Mouse (Mus musculus): ENCODE data around the gene Tmem108.

The Tmem108 gene

DNA sequence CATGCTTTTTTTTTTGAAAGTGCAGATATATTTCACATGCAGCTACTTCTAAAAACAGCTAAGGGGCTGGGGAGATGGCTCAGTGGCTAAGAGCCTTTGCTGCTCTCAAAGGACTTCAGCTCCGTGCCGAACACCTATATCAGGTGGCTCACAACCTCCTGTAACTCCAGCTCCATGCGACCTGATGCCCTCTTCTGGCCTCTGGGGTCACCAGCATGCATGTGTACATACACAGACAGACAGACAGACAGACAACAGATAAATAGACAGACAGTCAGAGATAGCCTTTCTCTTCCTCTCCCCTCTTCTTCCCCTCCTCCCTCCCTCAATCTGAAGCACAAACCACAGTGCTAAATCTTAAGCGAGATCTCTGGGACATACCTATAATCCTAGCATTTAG lies 181.5 kb downstream of the Tmem108 start:
- DNase-seq, result peak; percentile 56

DNA sequence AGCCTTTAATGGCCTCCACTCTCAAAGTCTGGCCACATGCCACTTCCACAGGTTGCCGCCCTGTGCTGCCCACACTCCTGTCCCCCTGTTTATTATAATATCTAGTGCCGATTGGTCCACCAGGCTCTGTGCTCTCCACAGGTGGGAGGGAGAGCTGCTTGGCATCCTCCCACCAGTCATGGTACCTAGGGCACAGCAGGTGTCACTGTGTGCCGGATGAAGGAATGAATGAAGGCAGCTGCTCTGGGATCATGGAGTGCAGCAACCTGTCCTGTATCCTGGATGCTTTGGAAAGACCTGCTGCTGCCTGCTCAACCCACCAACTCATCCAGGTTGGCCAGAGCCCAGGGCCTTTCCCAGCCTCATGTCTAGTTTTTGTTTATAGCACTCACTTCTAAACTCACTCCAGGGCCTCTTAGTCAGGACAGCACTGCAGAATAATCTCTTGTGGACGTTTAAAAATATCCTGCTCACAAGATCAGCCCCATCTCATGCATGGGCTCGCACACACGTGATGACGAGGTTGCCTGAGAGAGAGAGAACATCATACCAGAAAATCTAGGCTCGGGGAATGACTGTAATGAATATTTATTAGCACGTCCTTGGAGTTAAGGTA lies 182.1 kb downstream of the Tmem108 start:
- DNase-seq, result peak; percentile 98

DNA sequence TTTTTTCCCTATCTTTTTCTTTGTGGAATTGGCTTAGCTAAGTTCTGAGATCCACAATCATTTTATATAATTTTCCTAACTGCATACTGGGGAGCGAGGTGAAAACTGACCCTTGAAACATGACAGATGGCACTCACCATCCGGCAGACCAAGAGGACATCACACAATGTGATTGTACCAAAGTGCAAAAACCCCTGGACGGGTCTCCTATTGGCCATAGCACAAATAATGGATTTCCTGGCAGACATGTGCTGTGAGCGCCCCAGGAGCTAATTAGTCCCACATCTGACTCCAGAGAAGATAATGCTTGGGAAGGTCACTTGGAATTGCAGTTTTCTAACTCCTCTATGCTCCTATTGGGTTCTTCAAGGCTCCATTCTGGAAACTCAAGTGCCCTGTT lies 183.9 kb downstream of the Tmem108 start:
- peak; percentile 68 for DNase-seq

DNA sequence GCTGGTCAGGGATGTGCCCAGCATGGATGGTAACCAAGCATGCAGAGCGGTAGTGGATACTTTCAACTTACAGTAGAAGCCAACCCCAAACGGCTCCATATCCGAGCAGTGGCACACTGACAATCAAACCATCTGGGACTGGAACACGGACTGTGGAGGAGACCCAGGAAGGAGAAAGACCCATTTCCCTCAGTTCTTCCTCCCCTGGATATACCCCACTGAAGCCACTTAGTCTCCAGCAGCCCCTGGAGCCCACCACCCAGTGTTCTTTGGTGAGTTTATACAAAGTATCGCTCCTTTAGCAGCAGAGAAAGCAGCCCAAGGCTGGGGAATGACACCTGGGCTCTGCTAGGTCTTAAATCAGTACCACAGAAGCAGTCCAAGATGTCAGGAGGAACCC lies 184.5 kb downstream of the Tmem108 start:
- no peak for DNase-seq

DNA sequence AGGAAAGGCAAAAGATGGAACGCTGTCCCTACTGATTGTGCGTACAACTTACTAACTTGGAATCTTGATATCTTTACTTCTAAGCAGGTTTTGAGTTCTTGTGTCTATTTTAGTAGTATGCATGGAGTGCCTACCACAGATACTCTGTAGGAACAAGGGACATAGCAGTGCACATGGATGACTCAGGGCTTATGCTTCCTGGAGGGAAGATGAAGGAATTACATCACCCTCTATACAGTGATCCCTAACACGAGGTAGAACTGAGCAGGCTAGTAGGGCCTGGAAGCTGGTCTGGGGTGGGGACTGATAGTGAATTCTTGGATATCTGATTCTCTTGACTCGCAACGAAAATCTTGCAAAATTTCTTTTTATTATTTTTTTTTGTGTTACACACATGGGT lies 185.7 kb downstream of the Tmem108 start:
- no peak for DNase-seq

DNA sequence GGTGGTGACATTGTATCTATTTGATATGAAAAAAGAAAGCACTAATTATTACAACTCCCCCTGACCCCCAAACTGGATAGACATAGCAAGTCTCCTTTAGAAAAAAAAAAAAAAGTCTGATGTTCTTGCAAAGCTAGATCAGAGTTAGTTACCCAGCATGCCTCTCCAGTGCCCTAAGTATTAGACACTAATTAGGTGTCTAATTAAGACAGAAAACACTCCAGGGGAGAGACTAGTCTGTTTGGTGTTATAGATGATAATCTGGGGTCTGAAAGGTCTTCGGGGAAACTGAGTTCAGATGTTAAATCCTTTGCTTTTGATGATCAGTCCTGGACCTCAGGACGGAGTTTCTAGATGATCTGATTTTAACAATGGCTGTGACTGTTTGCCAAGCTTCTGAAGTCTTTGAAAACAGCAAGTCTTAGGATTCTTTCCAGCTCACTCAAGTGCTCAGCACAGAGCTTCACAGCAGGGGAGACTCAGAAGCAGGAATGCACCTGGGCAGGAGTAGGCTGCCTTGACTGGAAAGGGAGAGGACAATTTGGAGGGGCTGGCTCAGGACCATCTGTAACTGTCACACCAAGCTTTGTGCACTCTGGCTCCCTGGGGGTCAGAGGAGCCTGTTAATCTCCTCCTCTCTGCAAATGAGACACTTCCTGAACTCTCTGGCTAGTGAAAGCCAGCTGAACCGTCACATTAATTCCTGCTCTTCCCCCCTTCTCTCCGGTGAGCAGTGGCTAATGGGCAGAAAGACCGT lies 187.5 kb downstream of the Tmem108 start:
- DNase-seq, result peak; percentile 87

DNA sequence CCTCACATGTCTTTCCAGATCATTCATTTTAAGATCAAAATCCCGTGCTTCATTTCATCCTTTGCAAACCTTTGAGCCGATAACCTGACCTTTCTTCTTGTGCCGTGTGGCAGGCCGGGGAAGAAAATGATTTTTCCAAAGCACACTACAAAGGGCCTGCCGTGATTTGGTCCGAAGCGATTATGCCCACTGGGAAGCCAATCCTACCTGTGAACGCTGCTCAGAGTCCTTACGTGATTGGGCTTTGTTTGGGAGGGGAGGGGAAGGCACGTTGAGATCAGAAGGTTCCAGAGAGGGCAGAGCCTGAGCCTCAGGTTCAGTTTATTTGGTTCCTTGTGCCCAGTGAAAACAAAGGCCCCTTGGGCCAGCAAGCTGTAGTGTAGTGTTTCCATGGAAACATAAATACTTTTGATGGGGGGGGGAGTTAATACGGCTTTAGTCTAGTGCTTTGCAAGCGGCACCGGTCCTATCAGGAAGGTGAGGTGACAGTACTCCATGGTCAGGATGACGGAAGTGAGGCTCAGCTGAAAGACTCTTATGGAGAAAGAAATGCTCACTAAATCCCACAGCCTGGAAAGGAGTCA lies 191.4 kb downstream of the Tmem108 start:
- no peak for DNase-seq

DNA sequence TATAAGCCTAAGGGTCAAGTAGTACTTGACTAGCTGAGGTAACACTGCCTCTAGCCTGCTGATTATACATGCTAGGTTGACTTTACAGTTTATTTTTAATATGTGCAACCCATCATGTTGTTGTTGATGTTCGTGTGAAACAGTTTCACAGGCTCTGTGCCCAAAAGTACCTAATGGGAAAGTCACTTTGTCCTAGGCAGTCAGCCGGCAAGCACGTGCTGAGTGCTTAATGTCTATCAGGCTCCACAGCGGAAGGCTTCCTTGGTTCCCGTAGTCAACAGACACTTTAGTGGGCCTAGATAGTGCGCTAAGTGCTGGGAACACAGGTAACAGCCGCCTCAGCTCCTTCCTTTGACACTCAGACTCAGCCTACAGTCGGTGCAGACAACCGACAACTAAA lies 192.7 kb downstream of the Tmem108 start:
- DNase-seq, result no peak

DNA sequence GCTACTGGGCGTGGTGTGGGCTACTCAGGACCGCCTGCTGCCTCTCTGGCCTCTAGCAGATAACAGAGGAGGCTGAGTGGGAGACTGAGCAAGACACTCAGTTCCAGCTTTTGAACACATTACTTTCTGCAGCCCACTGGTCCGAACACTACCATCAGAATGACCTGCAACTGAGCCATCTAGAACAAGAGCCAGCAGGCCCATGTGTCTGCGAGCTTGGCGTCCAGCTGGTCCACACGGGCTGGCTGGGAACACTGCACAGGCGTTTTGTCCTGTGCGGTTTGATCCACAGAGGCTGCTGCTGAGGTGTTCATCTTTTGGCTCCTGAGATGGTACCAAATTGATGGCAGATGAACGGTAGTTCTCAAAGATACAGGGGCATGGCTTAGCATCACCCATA lies 196.5 kb downstream of the Tmem108 start:
- DNase-seq, result peak; percentile 74

DNA sequence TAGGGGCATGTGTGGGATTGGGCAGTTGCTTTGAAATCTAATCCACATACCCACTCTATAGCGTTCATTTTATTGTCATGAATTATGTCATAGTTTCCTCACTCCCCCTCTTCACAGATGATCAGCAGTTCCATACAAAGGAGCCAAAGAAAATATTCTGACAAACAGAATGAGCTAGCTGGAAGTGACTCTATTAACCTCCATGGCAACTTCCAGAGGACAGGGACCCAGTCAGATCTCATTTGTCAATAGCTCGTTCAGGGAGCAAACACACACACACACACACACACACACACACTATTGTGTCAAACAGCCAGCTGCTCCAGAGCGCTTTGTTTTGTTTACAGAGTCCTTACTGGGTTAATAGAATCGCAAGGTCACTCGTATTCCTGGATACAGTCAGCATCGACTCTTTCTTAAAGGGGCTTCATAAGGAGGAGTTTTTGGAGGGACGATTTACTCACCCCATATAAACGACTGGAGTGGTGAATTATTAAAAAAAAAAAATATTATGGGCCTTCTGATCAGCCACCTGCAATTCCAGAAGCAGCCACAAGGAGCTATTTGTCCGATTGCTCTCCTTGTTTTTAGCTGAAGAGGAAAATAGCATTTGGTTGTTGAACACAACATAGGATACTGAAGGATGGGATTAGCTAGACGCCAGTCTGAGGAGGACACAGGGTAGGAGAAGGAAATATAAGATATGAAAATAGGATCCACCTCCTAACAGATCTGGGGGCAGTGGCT lies 197.6 kb downstream of the Tmem108 start:
- DNase-seq, result no peak

DNA sequence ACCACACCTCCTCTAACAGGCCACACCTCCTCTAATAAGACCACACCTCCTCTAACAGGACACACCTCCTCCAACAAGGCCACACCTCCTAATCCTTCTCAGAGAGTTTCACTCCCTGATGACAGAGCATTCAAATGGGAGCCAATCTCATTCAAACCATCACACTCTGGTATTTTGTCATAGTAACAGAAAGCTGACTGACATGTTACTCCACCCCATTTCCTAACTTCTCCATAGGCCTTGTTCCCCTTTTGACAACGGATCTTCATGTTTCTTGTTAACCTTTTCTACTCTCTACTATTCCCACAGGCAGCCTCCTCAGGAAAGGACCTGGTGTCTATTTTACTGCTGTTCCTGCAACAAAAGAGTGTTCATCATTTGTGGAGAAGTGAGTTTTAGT lies 199.6 kb downstream of the Tmem108 start:
- DNase-seq, result no peak

DNA sequence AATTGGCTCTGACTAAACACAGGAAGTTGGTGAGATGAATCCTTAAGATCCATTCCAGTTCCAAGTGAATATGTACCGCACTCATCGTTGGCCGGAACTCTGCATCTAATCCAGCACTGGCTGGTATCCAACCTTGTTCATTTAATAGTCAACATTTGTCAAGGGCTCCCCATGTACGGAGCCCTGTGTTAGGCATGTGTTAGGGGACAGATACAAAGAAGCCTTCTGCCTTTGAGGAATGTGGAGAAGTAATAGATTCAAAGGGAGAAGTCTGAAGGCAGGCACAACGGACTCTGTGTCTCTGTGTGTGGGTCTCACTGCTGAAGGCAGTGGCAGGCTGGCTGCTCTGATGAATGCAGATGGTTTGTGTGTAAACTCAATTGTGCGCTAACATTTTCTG lies 202.9 kb downstream of the Tmem108 start:
- no peak for DNase-seq

DNA sequence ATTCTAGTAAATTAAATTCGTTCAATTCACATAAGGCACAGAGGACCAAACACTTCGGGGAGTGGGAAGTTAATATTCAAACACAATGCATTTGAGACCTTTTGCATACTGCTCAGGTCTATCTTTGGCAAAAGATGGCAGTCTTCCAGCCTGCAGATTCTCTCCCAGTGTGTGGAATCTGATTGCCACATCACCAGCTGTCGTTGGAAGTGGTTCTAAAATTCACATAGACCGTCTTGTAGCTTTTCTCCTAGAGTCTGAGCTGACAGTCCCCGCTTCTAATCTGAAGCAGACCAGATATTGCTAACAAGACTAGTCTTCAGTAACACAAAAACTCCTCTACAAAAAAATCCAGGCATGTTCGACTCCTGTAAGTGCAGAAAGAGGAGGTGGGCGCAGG lies 203.4 kb downstream of the Tmem108 start:
- no peak for DNase-seq

DNA sequence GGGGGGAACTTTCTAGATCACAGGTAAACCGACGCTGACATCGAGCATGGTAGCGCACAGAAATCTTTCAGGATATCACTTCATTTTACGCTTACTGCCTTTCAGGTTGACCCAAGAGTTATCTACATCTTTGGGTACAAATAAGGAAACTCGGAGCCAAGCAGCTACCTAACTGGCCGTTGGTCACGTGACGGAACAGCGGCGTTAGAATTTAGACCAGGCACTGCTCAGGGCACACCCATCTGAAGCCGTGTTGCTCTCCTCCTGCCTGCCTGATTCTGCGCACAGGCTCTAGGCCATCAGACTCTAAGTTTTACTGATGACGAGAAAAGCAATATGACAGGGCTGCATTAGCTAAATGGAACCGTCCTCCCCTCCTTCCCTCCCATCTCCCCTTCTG lies 204.6 kb downstream of the Tmem108 start:
- DNase-seq, result no peak

DNA sequence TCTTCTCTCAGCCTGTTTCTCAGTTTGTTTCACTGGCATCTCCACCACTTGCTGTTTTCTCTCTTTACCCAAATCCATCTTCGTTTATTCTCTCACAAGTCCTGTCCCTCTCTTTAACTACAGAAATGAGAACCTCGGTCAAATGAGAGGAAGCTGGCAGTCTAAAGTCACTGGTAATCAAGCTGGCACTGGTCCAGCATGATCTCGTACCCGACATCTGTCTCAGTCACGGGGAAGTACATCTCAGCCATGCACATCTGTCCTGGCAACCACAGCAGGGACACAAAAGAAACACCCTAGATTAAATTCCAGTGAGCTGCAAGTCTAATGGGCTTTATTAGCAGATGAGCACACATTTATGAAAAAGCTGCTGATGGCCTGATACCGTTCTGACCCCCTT lies 206.3 kb downstream of the Tmem108 start:
- DNase-seq, result no peak

DNA sequence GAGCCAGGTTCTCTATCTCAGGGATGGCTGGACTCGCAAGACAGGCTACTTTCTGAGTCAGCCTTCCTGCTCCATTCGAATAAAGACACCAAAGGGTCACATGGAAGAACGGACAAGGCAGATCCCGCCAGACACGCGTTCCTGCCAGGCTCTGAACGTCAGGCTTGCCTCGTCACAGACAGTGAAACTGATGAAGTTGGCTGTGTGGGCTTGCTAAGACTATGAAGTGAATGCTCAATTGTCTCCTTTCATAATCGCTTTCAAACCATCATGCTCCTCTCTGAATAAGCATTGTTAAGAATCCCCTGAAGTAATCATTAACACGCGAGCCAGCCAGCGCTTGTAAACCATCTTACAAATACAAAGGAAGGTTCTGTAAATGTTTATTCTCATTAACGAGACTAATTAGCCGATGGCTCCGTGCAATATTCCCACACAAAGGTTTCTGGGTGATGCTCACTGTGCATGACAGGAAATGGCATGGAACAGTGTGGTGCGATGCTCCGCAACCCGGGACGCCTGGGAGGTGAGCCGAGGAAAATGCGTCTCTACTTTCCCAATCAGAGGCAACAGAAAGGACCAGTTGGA lies 210.9 kb downstream of the Tmem108 start:
- no peak for DNase-seq

DNA sequence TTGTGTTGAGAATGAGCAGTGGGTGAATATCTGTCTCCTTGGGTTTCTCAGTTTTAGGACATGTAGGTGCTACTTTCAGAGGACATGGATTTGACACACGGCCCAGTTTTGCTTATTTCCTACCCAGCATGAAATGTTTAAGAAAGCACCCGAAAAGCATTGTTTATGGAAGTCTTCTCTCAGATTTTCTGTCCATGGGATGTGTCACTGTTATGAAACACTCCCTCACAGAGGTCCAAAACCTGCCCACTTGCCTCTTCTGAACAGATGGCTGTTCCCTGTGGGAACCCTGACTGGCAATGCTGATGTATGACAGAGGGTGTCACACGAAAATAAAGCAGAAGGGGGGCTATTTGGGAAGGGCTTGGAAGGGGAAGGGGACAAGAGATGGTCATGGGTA lies 212.5 kb downstream of the Tmem108 start:
- DNase-seq, result peak; percentile 93

DNA sequence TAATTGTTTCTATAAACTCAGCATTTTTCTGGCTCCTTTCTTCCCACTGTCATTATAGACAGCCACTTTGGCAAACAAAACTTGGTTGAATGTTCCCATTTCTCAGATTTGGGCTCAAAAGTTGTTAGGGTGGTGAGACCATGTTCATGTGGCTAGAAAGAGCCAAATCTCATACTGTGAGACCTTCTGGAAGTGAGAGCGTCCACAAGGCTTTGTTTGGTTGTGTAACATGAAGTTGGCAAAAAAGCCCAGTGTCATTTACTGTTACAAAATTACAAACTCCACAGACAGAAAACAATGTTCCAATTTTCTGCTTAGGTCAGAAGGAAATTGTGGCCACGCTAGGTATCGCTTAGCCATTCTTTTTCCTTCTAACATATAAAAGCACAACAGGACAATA lies 213.0 kb downstream of the Tmem108 start:
- DNase-seq, result peak; percentile 82

DNA sequence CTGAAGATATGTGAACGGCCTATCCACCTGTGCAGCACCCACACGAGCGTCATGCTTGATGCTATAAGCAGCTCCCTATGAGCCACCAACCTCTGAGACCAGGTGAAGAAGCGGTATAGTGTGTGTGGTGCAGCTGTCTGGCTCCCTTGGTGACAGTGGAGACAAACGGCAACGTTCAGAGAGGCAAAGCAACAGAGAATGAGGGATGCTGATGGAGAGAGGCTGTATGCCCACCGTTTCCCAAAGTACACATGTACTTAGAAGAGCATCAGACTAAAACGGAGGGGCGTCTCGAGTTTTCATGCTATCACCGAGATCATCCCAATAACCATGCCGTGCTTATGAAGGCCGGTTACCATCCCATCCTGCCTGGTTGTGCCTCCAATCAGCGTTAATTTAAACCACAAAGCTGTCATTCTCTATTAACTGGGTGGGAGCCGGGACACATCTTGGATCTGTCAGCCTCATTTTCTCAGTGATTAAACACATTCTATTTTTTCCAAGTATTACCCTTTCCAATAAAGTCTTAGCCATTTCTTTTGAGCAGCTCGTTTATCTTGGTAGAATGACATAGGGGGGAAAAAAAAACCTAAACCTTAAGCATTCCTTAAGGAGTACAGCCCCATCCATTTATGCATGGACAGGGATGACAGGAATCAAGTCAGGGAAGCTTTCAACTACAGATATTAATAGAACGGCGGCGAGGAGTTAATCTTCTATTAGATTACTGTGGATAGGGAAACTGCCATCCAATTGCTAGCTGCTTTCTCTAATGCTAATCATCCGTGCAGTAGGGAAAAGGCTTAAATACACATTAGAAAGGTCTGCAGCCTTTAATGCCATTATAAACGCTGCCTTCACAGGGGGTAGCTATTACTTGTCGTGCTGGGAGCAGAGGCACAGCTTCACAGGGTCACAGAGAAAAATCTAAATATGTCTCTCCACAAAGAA lies 214.7 kb downstream of the Tmem108 start:
- no peak for DNase-seq

DNA sequence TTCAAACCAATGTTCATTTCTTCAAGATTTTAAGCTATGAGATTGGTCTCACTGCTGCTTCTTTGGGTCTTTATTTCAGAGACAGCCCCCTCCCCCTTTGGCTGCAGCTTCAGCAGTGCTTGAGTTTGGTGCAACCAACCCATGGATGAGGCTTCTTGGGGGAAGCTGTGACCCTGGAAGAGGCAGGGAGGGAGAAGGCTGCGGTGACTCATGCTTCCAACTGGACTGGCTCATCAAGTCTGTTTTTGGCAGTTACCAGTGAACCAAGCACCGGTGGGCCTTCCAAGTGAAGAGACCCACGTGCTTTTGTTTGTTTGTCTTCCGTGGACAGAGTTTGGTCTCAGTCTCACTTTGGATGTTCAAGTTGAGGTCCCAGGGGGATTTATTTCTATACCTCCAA lies 215.9 kb downstream of the Tmem108 start:
- no peak for DNase-seq

DNA sequence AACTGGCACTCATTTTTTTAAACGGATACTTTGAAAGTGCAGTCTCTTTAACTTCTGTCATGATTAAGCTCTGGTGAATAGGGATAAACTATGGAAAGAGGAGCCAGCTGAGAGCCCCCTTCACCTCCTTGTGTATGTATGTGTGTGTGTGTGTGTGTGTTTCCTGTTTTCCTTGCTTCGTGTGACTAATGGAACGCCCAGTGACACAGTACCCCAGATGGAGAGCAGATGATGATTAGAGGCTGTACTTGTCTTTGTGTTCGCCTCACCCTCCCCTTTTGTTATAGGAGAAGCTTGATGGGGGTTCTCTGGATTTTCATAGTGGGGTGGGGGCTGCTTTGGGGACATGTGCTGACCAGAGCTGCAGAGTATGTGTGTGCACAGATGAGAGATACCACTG lies 216.4 kb downstream of the Tmem108 start:
- no peak for DNase-seq

DNA sequence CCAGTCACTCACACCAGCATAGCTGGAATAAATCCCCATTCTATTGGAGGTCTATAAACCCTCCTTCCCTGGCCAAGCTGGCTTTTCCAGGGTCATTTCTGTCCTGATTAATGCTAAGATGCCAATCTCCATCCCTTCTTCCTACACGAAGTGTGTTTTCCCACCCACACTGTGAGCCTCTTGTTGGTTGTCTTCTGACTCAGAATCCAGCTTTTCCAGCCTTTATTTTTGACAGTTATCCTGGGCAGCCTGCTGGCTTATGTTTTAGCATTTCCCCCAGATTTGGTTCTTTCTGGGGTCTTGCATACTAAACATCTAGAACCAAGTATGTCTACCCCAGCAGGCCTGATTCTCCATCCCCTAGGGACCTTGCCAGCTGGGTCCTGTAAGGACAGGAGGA lies 217.0 kb downstream of the Tmem108 start:
- DNase-seq, result no peak
